Mouse (Mus musculus) cerebellum, adult 2 months (tissue): ENCODE results near the gene Dmpk. TPM values are rescaled to one million over a fixed set of nuclear protein-coding genes. Genes with fewer than 3 reads are reported as not detected.

Experiments used
- DNase-seq, 2 experiments: peaks; one replicate each; pipeline ENCODE4 v3.0.0; 2021
- H3K27ac ChIP-seq: fragments of 200-500 bp; 2 replicates; pipeline ENCODE4 v1.5.1; 2012; ENCODE audit warnings: low read length, control low read depth, inconsistent platforms; ENCODE audit not compliant: insufficient read depth
- H3K27me3 ChIP-seq: fragments of 200-500 bp; 2 replicates; pipeline ENCODE4 v1.6.1; 2012; ENCODE audit warnings: inconsistent platforms, mild to moderate bottlenecking, low read length, moderate library complexity; ENCODE audit not compliant: control insufficient read depth, insufficient read depth
- H3K4me1 ChIP-seq: fragments of 200-500 bp; 2 replicates; pipeline ENCODE4 v1.6.1; 2011; ENCODE audit warnings: low read length; ENCODE audit not compliant: control insufficient read depth, insufficient read depth
- H3K4me3 ChIP-seq: fragments of 200-500 bp; replicated peaks from 2 replicates; pipeline ENCODE3; 2011; ENCODE audit warnings: mild to moderate bottlenecking, low read depth, low read length, control low read depth; ENCODE audit not compliant: insufficient read depth
- CTCF ChIP-seq: fragments of 200-500 bp; IDR thresholded peaks from 2 replicates; pipeline ENCODE4 v1.5.1; 2011; ENCODE audit warnings: low read depth, mild to moderate bottlenecking, control low read depth, low read length, moderate library complexity, borderline replicate concordance; ENCODE audit not compliant: insufficient read depth
- POLR2A ChIP-seq: fragments of 200-500 bp; IDR thresholded peaks from 2 replicates; pipeline ENCODE4 v1.6.1; 2011; ENCODE audit warnings: low read length, control low read depth, borderline replicate concordance; ENCODE audit not compliant: insufficient read depth
- WGBS: fragments of 180-500 bp; shearing (Covaris S2); methylation state at CpG from one replicate; pipeline ENCODE4 v1.1.7; 2018; 5-methylcytosine and 5-hydroxymethylcytosine counted together
- polyA plus RNA-seq: library from polyadenylated mRNA; depleted of rRNA; stranded (reverse); fragments of >200 nt; gene quantifications from 2 replicates; pipeline ENCODE4 v1.2.3, GENCODE M21; 2012

The Dmpk gene
- polyA plus RNA-seq, 1 experiment: 40.1 TPM

GRCm38 (mm10) chr7:19076586-19076991 lies 7.1 kb upstream of the Dmpk start:
- peak overlapping the region; percentile 47 for H3K4me3 ChIP-seq
- TF ChIP-seq CTCF: no peak
- no peak for TF ChIP-seq POLR2A
- peak overlapping the region; percentile 4; the same call in 1 of the 2 replicates for H3K27ac ChIP-seq
- under 1% methylated on average over 22 of the region's 22 CpGs for WGBS
- H3K4me1 ChIP-seq: peaks cover 5% of the 10 kb centered on the region
- peak in 1 of 2 experiments; percentile 56 for DNase-seq
- H3K27me3 ChIP-seq: no peaks in the 10 kb centered on the region

DNA sequence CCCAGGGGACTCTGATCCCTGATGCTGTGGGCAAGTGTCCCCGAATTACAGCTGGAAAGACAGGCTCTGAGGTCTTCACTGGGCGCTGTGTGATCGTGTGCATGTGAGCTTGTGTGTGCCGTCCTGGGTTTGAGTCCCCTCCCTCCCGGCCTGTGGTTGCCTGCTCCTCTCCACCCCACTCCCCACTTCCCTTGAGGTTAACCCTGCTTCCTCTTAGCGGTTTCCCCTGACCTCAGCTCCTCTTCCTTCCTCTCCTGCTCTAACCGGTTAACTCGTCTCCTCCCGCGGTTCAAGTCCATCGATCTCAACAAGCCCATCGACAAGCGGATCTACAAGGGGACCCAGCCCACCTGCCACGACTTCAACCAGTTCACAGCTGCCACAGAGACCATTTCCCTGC lies 5.9 kb upstream of the Dmpk start:
- Histone ChIP-seq H3K4me3 (no peak overlapping the region), H3K4me1 (peaks cover 5% of the 10 kb centered on the region), H3K27me3 (no peaks in the 10 kb centered on the region), H3K27ac (no peak overlapping the region)
- no peak for DNase-seq
- no peak for TF ChIP-seq POLR2A
- TF ChIP-seq CTCF: no peak
- WGBS: 60% methylated on average over 14 of the region's 14 CpGs

DNA sequence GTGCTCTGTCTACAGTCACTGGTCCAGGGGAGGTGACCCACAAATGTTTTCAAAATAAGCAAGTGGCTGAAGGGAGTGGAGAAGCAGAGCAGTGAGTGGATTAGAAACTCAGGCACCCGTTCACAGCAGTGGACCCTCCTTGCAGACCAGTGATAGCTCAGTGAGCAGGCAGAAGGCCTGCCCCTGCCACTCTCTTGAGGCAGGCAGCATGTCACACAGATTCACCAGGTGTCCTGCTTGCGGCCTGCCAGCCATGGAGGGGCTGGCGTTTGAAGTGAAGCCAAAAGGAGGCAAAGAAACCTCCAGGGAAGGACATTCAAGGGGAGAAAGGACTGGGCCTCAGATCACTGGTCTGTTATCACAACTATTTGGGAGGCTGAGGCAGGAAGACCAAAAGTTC lies 4.9 kb upstream of the Dmpk start:
- no peak for TF ChIP-seq POLR2A
- TF ChIP-seq CTCF: no peak
- Histone ChIP-seq H3K27ac (no peak overlapping the region), H3K4me3 (no peak overlapping the region), H3K27me3 (no peaks in the 10 kb centered on the region), H3K4me1 (peaks cover 5% of the 10 kb centered on the region)
- 24% methylated on average over 3 of the region's 3 CpGs for WGBS
- no peak for DNase-seq

DNA sequence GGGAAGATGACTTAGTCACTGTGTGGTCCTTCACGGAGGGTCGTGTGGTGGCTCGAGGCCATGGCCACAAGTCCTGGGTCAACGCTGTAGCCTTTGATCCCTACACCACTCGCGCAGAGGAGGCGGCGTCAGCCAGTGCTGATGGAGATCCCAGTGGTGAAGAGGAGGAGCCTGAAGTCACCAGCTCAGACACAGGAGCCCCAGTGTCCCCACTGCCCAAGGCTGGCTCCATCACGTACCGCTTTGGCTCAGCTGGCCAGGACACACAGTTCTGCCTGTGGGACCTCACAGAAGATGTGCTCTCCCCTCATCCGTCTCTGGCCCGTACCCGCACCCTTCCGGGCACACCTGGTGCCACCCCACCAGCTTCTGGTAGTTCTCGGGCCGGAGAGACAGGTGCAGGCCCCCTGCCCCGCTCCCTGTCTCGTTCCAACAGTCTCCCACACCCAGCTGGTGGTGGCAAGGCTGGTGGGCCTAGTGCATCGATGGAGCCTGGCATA lies 3.1 kb upstream of the Dmpk start:
- no peak for DNase-seq
- 74% methylated on average over 19 of the region's 19 CpGs for WGBS
- Histone ChIP-seq H3K4me1 (no peaks in the 10 kb centered on the region; the same call in 1 of the 2 replicates), H3K4me3 (no peak overlapping the region), H3K27me3 (no peaks in the 10 kb centered on the region), H3K27ac (no peak overlapping the region)
- no peak for TF ChIP-seq CTCF
- no peak for TF ChIP-seq POLR2A

GRCm38 (mm10) chr7:19082171-19082570 lies 1.5 kb upstream of the Dmpk start:
- no peak overlapping the region for H3K4me3 ChIP-seq
- no peak for TF ChIP-seq CTCF
- no peak for TF ChIP-seq POLR2A
- 81% methylated on average over 4 of the region's 4 CpGs for WGBS
- H3K27me3 ChIP-seq: no peaks in the 10 kb centered on the region
- no peaks in the 10 kb centered on the region; the same call in 1 of the 2 replicates for H3K4me1 ChIP-seq
- DNase-seq: no peak
- no peak overlapping the region for H3K27ac ChIP-seq

DNA sequence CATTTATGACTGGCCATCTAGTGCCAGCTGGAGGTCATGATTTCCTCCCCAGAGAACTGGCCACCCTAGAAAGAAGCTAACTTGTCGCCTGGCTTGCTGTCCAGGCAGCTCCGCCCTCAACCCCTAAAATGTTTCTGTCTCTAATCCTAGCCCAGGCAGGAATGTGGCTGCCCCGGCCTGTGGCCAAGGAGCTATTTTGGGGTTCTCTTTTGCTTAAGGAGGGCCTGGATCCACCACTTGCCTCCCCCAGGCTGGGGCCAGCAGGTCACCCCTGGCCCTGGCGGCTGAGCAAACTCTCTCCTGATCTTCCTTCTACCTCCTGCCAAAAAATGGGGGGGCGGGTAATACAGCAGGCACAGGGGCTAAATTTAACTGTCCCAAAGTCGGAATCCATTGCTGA lies 553 bp upstream of the Dmpk start:
- DNase-seq: no peak
- H3K27ac ChIP-seq: no peak overlapping the region
- H3K4me1 ChIP-seq: no peaks in the 10 kb centered on the region; the same call in 1 of the 2 replicates
- no peak overlapping the region for H3K4me3 ChIP-seq
- no peaks in the 10 kb centered on the region for H3K27me3 ChIP-seq
- no peak for TF ChIP-seq CTCF
- no peak for TF ChIP-seq POLR2A
- WGBS: 46% methylated on average over 6 of the region's 6 CpGs

- 63% methylated on average over 6 of the region's 6 CpGs for whole genome bisulfite sequencing
- Histone ChIP-seq H3K27me3 (no peaks in the 10 kb centered on the region), H3K4me1 (no peaks in the 10 kb centered on the region; the same call in 1 of the 2 replicates), H3K4me3 (no peak overlapping the region), H3K27ac (no peak overlapping the region)
- TF ChIP-seq CTCF (no peak), POLR2A (no peak)
- DNase-seq: no peak
Measured at GRCm38 (mm10) chr7:19084277-19084771, 675 bp downstream of the Dmpk start.

- 36% methylated on average over 9 of the region's 9 CpGs for WGBS
Measured at GRCm38 (mm10) chr7:19084921-19085473, 1.3 kb downstream of the Dmpk start.

More at GRCm38 (mm10) chr7:19084921-19085473, 1.3 kb downstream of the Dmpk start:
- Histone ChIP-seq H3K4me3 (no peak overlapping the region), H3K4me1 (no peaks in the 10 kb centered on the region; the same call in 1 of the 2 replicates), H3K27me3 (no peaks in the 10 kb centered on the region), H3K27ac (no peak overlapping the region)
- no peak for TF ChIP-seq CTCF
- no peak for TF ChIP-seq POLR2A
- DNase-seq: no peak
